Mouse (Mus musculus) monocyte, adult 5-6 weeks (primary cell): ENCODE data around the gene Mocs3. TPM values are rescaled to one million over a fixed set of nuclear protein-coding genes. Genes with fewer than 3 reads are reported as not detected.

Source experiments
- ATAC-seq: fragments of 153-309, 156-312 bp; replicated peaks from 2 replicates; pipeline ENCODE4 v1.8.0; 2017; ENCODE audit warnings: mild to moderate bottlenecking; ENCODE audit not compliant: low TSS enrichment, insufficient number of reproducible peaks, severe bottlenecking, poor library complexity, low FRiP score
- total RNA-seq: library from RNA; stranded (forward); fragments of 200-1000, 200-491, 200-594 nt; gene quantifications from 3 replicates; pipeline ENCODE4 v1.2.3, GENCODE M21; 2017

Mocs3 gene
- total RNA-seq, 1 experiment from 2014 or later, result 1.9 TPM

DNA sequence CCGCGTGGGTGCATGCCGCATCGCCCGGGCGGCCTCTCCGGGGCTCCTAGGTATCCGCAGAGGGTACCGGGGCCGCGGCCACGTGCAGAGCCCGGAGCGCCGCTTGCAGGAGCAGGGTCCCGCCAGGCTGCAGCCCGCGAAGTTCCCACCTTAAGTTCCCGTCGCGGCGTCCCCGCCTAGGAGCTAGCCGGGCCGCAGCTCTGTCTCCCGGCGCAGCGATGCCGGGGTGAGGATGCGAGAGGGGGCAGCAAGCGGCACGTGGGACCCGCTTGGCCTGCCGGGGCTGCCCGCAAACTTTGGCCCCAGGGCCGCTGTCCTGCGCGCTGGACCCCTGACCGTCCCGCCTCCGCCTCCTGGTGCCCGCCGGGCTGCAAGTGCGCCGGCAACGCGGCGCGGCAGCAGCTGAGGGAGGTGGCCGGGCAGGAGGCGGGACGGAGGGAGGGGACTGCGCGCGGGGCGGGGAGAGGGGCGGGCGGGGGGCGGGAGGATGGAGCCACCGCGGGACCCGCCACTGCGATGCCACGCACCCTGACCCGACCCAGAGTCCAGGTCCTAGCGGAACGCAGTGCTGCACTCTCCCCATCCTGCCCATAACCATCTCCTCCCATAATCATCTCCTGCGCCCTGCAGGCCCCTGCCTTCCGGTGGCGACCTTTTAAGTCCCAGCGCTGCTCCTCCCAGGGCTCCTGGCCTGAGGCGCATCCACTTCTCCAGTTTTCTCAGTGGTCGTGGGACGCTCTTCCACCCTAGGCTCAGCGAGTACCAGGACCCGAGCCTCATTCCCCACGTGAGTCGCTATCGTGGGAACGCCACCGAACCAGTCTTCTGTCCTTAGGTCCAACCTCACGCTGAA is 50.5 kb downstream of the Mocs3 start:
- ATAC-seq, result no peak

- ATAC-seq, result no peak
These were observed 51.2 kb downstream of the Mocs3 start, which contains the start of gene Kcng1 for GRCm38 (mm10) chr2:168281582-168281981. Gene Kcng1 (minus strand): TSS chr2:168281736.

Other genes starting within 250 kb of the Mocs3 start
- gene Ripor3, start 220.0 kb upstream of the Mocs3 start, total RNA-seq, result 0.21 to 0.58 TPM in 2 of 3 replicates, not detected in the other
- gene Pard6b, start 149.6 kb upstream of the Mocs3 start, total RNA-seq, result 0.78 to 2.5 TPM in 2 of 3 replicates, not detected in the other
- 1.2 to 9.1 TPM in 2 of 3 replicates, not detected in the other for gene Adnp, start 23.5 kb upstream of the Mocs3 start, total RNA-seq
- gene Gm20716, start 258 bp upstream of the Mocs3 start, total RNA-seq, result 34.9 to 50.7 TPM (median 37.1 TPM) in 3 replicates
- gene Dpm1, start within 50 bp of the Mocs3 start, total RNA-seq, result 44.5 to 113 TPM (median 82.0 TPM) in 3 replicates
- gene Kcng1, start 51.1 kb downstream of the Mocs3 start, total RNA-seq, result not detected in 3 replicates